Mouse (Mus musculus): Measurements from ENCODE around the gene Tspan18.
A peak's percentile ranks its signal among the peaks of the same experiment; 100 is the strongest.

Tspan18 gene

DNA sequence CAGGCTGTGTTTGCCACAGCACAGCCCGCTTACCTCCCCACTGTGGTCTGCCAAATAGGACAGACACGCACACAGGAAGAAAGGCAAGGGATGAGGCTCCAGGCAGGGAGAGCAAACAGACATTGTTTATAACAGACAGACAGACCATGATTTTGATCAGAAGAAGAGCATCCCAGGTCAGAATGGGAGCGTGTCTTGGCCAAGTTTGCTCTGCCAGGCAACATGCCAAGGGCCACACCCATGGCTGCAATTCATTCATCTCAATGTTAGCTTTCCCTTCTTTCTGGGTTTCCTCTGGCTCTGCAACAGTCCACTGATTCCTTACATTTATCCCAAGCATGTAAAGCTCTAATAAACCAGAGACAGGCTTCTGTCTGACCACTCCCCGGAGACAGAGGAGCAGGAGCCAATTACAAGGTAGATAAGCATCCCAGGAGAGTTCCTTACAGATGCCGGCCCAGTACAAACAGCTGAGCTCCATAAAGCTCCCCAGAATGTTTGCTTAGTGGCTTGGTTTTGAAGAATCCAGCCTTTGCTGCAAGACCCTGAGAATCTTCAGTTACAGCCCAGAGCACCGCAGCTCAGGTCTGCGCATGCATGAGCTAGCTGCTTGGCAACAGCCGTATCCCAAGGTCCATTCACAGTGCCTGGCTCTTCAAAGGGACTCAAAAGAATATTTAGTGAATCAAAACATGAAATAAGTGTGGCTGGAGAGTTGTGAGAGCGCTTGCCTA is 5.2 kb upstream of the Tspan18 start:
- peak; percentile 79 for DNase-seq

DNA sequence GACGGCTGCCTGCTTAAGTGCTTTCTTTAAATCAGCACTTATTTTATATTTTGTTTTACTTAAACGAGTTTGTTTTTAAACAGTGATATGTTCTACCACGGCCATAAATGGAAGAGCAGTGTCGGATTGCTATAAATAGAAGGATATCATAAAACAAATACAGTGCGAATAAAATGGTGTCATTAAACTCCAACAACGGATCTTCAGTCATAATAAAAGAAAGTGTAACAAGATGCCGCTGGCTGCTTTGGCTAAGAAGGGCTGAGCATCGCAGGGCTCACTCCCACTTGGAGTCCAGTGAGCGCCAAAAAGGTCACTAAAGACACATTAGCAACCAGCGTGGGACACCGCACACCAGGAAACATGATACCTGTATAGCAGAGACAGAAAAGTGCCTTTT is 1.7 kb upstream of the Tspan18 start:
- no peak for DNase-seq

DNA sequence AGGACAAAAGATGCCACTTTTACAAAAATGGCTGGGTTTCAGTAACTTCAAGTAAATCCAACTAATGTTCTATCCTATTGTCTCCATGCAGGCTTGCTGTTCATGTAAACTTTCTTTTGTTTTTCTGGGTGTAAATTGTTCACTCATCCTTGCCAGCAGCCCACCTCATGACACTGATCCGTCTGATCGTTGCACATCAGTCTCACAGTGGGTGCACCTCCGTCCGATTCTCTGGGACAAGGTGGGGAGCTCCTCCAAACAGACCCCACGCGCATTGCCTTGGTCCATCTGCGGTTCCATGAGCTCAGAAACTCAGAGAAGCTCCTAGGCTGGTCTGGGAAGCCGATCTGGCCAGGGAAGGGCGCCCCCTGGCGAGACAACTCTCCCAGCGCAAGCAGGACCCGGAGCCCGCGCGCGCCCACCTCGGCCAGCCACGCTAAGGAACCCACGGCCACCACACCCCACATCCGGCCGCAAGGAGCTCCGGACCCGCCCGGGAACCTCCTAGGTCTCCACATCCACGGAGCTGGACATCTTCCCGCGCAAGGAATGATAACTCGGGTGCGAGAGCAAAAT is 976 bp downstream of the Tspan18 start:
- DNase-seq = peak; percentile 92

DNA sequence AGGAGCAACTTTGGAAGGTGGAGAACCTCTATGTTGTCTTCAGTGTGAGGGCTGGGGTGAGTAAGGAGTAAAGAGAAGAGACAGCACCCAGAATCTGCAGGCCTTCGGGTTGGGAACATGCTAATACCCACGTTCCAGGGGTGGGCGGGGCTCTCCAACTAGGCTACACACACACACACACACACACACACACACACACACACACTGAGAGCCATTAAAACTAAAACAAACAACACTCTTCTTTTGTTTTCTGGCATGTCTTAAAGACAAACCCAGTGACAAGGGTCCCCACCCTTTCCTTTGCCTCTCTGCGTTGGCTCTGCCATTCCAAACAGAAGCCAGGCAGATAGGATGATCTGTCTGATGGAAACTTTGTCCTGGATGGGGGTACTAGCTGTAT is 2.0 kb downstream of the Tspan18 start:
- peak; percentile 78 for DNase-seq

DNA sequence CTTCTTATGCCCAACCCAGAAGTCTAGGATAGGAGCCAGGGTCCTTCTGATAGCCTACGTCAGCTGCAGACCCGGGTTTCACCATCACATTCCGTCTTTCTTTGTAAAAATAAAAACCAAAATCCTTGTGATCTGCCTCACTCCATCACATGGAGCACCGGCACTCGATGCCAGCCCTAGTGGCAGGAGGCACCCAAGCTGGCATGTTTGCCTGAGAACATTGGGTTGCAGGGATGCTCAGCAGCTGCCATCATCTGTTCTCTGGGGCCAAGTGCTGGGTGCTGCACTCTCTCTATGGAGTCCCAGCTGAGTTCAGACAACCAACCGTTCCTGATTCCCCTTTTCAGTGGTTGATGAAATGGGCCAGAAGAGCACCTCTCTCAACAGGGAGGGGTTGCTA is 3.2 kb downstream of the Tspan18 start:
- DNase-seq = no peak

DNA sequence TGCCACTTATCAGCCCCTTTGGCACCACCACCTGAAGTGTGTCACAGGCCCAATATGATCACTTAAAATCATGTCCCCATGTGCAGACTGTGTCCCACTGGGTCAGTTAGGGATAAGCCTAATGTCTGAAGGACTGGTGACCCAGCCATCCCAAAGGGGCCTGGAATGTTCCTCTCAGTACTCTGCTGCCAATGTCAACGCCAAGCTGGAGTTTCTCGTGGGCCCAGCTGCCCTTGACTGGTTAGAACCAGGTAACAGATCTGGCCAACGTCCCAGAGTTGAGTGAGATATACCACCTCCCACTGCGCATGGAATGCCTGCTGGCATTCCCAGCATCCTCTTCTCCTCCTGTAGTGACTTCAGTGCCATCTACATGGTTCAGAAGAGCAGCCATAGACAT is 5.2 kb downstream of the Tspan18 start:
- no peak for DNase-seq

DNA sequence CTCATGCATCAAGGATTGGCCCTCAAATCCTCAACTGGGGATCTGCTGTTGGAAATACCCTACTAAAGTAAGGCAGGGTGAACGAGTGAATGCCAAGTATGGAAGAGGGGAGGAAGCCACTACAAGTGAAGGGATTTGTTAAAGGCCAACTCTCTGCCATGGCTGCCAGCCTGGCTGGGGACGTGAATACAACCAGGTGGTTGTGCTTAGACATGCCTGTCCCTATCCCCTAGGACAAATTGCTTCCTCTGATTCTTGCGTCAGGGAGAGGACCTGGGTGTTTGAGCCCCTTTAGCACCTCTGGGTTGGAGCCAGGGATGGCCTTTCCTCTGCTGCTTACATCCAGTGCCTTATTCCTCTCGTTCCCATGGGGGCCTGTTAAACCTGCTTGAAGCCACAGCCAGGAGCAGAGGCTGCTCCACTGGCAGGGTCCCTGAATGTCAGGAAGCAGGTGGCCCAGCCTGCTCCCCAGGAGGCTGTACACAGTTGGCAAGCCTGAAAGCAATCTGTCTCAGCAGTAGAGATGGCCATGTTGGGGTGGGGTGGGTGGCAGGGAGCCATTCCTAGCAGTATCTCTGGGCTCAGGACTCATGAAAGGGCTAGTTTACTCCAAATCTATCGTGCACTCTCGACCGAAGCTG is 6.3 kb downstream of the Tspan18 start:
- no peak for DNase-seq

DNA sequence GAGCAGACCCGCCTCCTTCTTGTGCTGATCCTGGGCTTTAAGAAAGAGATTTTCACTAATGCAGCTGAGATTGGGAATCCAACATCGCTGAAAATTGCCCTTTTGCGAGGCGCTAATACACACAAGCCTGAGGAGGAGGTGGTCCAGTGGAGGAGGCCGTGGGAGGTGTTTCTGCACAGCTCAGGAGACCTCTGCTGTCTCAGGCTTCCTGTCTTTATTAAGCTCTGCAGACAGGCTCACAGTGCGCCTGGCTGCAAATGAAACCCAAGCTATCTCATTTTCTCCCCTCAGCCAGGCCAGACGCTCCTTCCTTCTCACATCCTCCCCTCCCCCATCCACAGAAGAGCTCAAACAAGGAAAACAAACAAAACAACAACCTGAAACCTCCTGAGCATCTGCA is 9.6 kb downstream of the Tspan18 start:
- no peak for DNase-seq

DNA sequence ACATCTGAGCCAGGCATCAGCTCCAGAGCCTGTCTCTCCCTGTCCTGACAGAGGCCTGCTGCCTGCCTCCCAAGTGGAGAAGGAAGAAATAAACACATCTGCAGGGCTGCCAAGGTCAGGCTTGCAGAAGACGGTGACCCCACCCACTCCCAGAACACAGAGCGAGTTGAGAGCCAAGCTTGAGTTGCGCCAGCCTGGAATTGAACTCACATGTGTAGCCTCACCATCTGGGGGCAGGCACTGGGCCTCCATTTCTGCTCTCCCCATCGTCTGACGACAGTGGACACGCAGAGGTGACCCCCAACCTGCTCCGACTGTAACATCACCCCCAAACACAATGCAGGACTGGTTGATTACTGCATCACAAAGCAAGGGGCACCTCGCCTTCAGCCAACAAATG is 12.4 kb downstream of the Tspan18 start:
- DNase-seq = peak; percentile 66

DNA sequence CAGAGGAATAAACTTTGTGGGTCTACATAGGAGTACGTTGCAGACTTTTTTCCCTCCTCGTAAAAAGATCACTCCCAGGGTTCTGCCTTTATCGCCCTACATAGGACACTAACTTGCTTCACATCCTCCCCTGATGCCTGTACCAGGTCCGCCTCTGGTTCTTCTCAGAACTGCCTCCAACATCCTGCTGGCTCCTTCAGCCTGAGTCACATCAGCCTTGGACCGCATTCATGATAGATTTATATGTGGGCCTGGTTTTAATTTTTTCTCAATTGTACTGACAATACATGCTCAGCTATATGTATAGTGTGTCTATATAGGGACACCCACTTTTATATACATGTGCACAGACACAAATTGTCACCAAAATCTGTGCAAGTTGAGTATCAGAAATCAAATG is 14.0 kb downstream of the Tspan18 start:
- DNase-seq = no peak

DNA sequence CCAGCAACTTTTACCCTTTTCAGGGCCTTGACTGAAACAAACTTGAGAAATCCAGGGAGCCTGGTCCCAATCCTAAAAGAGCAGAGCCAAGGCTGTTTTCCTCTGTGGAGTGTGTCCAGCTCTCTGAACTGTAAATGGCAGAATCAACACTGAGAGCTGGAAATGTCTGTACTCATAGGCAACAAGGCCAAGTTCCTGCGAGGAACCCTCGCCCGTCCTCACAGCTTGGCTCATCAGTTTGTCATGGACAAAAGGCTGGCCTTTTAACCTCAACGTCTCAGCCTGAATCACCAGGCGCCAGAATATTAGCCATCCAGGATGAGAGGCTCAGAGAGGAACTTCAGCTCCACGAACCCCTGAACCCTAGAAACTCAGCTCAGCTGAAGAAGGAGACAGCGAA is 14.7 kb downstream of the Tspan18 start:
- DNase-seq = no peak

DNA sequence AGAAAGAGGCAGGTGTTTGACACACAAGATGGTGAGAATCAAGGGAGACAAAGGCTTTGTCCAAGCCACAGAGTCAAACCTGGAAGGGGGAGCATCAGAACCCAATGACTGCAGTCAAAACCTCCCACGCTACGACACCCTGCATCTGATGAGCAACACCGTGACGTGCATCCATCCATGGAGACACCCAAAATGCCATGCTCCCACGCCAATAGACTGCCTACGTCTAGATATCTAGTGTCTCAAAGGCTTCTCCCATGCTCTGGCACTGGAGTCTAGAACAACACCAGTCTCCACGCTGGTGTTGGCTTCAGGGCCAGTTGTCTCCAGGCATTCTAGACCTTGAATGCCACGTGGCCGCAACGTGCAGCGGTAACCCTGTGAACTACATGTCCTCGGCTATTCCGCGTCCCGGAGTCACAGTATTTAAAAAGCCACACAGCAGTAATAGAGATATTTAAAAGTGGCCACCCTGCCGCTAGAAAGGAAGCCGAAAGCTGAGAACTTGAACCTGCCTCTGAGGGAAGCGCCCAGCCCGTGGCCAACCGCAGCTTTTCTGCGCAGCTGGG is 15.4 kb downstream of the Tspan18 start:
- no peak for DNase-seq

DNA sequence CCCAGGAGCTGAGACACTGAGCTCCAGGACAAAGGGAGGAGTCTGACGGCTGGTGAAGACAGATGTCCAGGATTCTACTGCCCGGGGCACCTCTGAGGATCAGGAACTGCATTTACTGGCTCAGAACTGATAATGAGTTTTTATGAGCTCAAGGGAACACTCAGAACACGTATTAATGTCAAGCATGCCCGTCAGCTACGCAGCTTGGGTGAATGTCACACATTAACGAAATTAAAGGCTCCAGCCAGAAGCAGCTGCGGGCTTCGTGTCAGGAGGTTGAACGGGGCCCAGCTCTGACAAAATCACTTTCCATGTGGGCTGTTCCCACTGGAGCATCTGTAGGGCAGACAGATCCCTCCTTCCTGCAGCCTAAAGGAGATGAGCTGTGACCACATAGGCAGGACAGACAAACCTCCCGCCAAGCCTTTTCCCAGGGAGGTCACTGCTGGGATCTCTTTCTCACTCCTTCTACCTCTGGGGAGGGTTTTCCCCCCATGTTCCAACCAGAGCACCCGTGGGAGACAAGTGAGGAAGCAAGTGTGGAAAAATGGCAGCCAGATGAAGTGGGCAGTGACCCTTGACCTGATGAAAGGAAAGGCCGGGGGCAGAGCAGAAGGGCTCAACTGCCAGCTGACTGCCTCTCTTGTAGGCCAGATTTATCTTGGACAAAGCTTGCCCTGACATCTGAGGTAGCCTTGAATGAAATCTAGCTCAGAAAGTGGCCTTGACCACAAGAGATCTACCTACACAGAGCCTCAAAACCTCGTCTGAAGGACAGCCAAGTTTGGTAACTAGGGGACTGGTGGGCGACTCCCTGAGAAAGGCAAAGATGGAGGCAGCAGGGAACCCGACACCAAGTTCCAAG is 20.3 kb downstream of the Tspan18 start:
- DNase-seq = no peak

DNA sequence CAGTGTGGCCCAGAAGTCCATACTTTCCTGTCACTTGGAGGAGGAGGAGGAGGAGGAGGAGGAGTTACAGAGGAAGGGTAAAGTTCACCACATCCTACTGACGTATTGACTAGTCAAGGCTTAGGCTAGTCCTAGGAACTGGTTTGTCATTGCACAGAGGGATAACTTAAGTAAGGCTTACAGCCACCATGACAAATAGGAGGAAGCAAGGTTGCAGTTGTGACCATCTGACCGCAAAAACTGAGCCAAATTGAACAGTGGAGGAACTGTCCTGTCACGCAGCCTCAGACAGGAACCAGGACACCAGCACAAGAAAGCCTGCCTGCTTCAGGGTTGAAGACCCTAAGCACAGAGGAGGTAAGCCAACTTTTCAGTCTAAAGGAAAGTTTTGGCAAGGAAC is 21.8 kb downstream of the Tspan18 start:
- no peak for DNase-seq

DNA sequence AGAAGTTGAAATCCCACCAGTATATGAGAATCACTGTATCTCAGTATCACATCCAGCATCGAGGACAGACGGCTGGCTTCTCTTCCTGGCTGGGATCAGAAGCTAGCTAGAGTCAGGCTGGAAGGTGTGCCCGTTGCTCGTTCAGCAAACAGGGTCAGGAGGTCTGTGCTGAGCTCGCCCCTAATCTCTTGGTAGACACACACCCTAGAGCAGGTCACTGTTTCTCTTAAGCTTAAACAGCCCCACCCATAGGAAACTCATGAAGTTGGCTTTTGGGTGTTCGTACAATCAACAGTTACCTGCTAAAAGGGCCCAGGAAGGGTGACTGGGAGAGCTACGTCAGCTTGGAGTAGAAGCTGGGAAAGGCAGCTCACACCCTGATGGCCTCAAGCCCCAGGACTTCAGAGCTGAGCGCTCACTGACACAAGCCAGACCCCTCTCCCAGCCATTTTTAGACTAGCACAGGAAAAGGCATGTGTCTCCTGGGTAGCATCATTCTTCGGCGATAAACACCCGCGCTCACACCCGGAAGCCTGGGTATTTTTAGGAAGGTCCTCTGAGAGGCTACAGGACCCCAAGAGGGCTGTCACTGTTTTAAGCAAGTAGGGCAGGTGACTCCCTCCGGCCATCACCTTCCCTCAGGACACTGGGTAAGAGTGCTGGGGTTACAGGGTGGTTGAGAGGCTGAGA is 24.4 kb downstream of the Tspan18 start:
- no peak for DNase-seq

DNA sequence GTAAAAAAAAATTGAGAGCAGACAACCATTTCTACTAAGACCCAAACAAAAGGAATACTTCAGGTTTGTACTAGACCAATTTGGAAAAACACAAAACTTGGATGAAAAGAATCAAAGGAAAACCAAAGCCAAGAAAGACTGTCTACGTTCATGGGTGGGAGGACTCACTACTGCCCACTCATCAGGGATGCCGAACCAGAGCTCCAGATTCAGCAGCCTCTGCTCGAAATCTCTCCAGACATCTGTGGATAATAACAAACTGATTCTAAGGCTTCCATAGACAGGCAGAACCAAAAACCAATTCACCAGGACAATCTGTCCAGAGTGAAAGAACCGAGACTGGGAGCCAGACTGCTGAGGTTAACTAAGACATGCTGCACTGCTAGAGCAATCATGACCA is 27.4 kb downstream of the Tspan18 start:
- no peak for DNase-seq

DNA sequence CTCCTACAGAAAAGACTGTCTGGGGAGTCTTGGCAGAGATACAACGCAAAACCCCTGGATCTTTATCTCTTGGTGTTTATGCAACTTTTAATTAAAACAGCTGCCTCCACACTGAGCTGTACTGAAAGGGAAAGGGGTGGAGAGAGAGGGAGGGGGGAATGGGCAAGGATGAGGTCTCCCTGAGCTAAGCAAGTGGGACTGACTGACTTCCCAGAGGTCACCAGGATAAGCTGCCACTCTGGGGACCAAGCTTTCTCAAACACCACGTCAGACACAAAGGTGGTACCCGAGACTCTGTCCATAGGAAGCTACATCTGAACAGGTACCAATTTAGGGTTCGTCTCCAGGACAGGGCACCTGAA is 30.1 kb downstream of the Tspan18 start:
- peak; percentile 11 for DNase-seq

DNA sequence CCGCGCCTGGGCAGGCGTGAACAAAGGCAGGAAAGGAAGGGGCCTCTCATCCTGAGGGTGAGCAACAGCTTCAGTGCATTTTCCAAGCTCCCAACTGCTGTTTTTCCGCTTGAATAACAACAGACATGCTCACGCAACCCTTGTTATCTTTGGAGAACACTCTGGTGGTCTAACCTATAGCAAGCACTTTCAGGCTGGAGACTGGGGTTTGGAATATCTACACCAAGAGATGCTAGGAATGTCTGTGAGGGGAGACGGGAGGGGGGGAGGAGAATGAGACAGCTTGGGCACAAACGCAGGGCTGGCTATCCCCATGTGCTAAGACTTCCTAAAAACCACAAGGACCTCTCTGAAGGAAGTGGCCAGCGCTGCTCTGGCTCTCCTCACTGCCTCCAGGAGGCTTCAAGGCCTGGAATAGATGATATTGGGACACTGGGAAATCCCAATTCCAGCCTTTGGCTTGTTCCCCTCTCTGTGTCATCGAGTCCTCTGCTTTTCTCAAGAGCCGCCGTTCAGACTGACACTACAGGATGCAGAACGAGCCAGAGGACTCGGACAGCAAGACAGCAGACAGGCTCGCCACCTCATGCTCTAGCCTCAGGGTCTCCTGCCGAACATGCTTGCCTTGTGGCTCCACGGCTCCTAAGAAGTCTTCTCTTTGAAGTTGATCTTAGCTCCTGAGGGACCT is 30.6 kb downstream of the Tspan18 start:
- DNase-seq = peak; percentile 58

DNA sequence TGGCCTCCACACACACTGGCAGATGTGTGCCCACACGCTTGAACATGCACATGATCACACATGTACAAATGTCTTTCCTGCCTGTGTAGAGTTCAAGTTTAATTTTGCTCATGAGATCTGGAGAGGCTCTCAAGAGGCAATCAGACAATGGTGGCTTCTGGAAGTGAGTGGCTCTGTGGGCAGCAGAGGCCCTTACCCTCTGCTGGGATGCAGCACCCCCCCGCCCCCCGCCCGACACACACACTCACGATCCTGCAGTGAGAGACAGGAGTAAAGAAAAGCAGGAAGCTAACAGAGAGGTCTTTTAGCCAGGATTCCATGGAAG is 31.1 kb downstream of the Tspan18 start:
- no peak for DNase-seq

DNA sequence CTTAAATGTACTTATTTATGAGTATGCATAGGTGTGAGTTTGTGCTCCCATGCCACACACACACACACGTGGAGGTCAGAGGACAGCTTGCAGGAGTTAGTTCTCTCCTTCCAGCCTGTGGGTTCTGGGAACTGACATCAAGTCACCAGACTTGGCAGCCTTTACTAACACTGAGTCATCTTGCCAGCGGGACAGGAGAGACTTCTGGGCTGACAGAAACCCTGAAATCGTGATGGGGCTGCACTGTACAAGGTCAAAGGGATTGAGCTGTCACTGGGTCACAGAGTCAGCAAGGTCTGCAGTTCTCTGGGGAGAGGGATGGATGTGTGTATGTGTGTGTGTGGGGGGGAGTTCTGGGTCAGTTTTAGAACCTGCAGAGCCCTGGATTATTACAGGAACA is 36.6 kb downstream of the Tspan18 start:
- DNase-seq = peak; percentile 59

DNA sequence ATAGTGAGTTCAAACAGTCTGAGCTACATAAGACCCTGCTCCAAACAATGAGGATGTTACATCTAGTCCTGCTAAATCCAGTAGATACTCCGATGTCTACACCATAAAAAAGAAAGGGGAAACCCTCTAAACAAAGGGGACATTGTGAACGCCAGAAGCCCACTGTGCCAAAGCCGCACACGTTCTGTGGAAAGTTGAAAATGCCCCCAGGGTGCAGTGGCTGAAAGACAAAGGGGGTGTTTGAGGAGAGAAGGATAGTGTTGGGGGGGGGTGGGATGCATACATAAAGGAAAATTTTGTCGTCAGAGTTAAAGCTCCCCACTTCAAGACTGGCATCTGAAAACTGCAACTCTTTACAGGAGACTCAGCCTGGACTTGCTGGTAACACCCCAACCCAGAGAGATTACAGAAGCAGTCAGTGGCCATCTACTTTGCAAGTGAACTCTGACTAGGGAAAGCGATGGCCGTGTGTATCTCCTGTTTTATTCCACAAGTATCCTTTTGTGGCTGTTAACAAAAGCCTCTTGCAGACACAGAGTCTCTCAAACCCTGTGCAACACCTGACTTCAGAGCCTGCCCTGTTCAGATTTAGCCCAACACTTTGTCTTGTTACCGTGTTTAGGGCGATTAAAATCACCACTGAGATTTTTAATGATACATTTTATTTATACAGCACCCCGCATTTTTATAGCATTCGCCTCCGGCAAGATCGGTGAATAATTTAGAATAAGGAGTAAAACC is 42.9 kb downstream of the Tspan18 start:
- no peak for DNase-seq
